Mouse (Mus musculus) embryonic facial prominence, embryonic 11.5 days (tissue): ENCODE results near the gene S100a2. TPM values are rescaled to one million over a fixed set of nuclear protein-coding genes. Genes with fewer than 3 reads are reported as not detected.

ENCODE experiments used
- ATAC-seq: fragments of 200-750 bp; cut with Nextera tagmentation; replicated peaks from 2 replicates; pipeline ENCODE4 v1.8.0; 2017; ENCODE audit warnings: low read depth; ENCODE audit not compliant: insufficient number of reproducible peaks, low FRiP score, low TSS enrichment
- DNase-seq: peaks from one replicate; pipeline ENCODE4 v3.0.0-alpha.2; 2015; ENCODE audit warnings: low spot score
- H3K27ac ChIP-seq: fragments of 300-500 bp; sonication (generic); replicated peaks from 2 replicates; pipeline ENCODE4 v1.5.1; 2014; ENCODE audit warnings: mild to moderate bottlenecking, low read depth, low read length, control low read depth
- H3K27me3 ChIP-seq: fragments of 300-500 bp; sonication (generic); 2 replicates; pipeline ENCODE4 v1.6.1; 2014; ENCODE audit warnings: mild to moderate bottlenecking, low read length, moderate library complexity, mixed read lengths; ENCODE audit not compliant: control insufficient read depth, insufficient read depth
- H3K36me3 ChIP-seq: fragments of 300-500 bp; sonication (generic); replicated peaks from 2 replicates; pipeline ENCODE4 v1.6.1; 2014; ENCODE audit warnings: low read depth, mild to moderate bottlenecking, low read length, moderate library complexity, mixed read lengths; ENCODE audit not compliant: control insufficient read depth, insufficient read depth
- H3K4me1 ChIP-seq: fragments of 300-500 bp; sonication (generic); 2 replicates; pipeline ENCODE4 v1.6.1; 2014; ENCODE audit warnings: low read length, mixed read lengths; ENCODE audit not compliant: control insufficient read depth, insufficient read depth
- H3K4me2 ChIP-seq: fragments of 300-500 bp; sonication (generic); 2 replicates; pipeline ENCODE4 v1.6.1; 2014; ENCODE audit warnings: low read depth, mild to moderate bottlenecking, control low read depth, low read length, moderate library complexity
- H3K4me3 ChIP-seq: fragments of 300-500 bp; sonication (generic); 2 replicates; pipeline ENCODE4 v1.5.1; 2014; ENCODE audit warnings: low read depth, low read length, control low read depth
- H3K9ac ChIP-seq: fragments of 300-500 bp; sonication (generic); replicated peaks from 2 replicates; pipeline ENCODE4 v1.6.1; 2014; ENCODE audit warnings: mild to moderate bottlenecking, control low read depth, low read length
- H3K9me3 ChIP-seq: fragments of 300-500 bp; sonication (generic); replicated peaks from 2 replicates; pipeline ENCODE4 v1.6.1; 2016; ENCODE audit warnings: mild to moderate bottlenecking, low read length, inconsistent platforms, mixed read lengths; ENCODE audit not compliant: control insufficient read depth
- WGBS: fragments of 180-500 bp; shearing (Covaris S2); extraction: QIAGEN DNeasy Blood & Tissue Kit; methylation state at CpG from one replicate; pipeline ENCODE4 v1.1.7; 2014; 5-methylcytosine and 5-hydroxymethylcytosine counted together
- polyA plus RNA-seq: library from polyadenylated mRNA; unstranded; fragments of >200 nt; fragmentation: Nextera tagmentation; extraction: Ambion mirVana; gene quantifications from 2 replicates; pipeline ENCODE4 v1.2.1, GENCODE M21; 2014

S100a2 gene
- polyA plus RNA-seq, 1 experiment from 2014 or later, result not detected

DNA sequence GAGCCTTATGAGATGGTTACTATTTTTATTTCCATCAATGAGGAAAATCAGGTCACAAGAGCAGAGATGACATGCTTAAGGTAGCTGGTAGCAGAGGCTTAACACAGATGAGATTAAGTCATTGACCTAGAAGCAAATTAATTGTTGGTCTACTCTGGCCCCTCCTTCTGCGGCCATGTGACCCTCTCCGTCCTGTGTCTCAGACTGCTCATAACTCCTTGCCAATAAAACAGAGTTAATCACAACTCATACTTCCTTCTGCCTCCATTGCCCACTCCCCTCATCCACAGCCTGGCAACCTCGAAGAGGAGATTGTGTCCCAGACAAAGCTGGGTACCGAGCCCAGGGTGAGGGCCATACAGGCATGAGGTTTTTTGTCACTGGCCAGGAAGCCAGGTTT is 8.2 kb downstream of the S100a2 start:
- no peak overlapping the region for H3K27ac ChIP-seq
- H3K9me3 ChIP-seq, result no peaks in the 10 kb centered on the region; the same call in 1 of the 2 replicates
- DNase-seq (no peak), ATAC-seq (no peak)
- no peak overlapping the region for H3K4me2 ChIP-seq
- H3K36me3 ChIP-seq, result no peaks in the 10 kb centered on the region
- 83% methylated on average over 4 of the region's 4 CpGs for WGBS
- H3K4me3 ChIP-seq, result no peak overlapping the region
- H3K27me3 ChIP-seq, result no peaks in the 10 kb centered on the region
- H3K9ac ChIP-seq, result no peak overlapping the region
- no peaks in the 10 kb centered on the region for H3K4me1 ChIP-seq

- ATAC-seq (no peak), DNase-seq (no peak)
- Histone ChIP-seq H3K27me3 (no peaks in the 10 kb centered on the region), H3K9me3 (no peaks in the 10 kb centered on the region; the same call in 1 of the 2 replicates), H3K36me3 (no peaks in the 10 kb centered on the region), H3K9ac (no peak overlapping the region), H3K4me1 (no peaks in the 10 kb centered on the region; the same call in 1 of the 2 replicates), H3K27ac (no peak overlapping the region), H3K4me3 (no peak overlapping the region), H3K4me2 (no peak overlapping the region)
- 93% methylated on average over 3 of the region's 3 CpGs for WGBS
Measured at GRCm38 (mm10) chr3:90599401-90599800, 9.4 kb downstream of the S100a2 start.

- no peak overlapping the region for H3K27ac ChIP-seq
Measured at GRCm38 (mm10) chr3:90600036-90600435, 10.0 kb downstream of the S100a2 start.

GRCm38 (mm10) chr3:90600458-90601195 is 10.6 kb downstream of the S100a2 start:
- H3K36me3 ChIP-seq, result no peaks in the 10 kb centered on the region
- DNase-seq, result no peak

More at GRCm38 (mm10) chr3:90600036-90600435, 10.0 kb downstream of the S100a2 start:
- 79% methylated on average over 6 of the region's 6 CpGs for WGBS
- H3K36me3 ChIP-seq, result no peaks in the 10 kb centered on the region
- ATAC-seq (no peak), DNase-seq (no peak)
- no peak overlapping the region for H3K4me2 ChIP-seq
- no peaks in the 10 kb centered on the region; the same call in 1 of the 2 replicates for H3K9me3 ChIP-seq
- no peaks in the 10 kb centered on the region for H3K27me3 ChIP-seq
- H3K4me1 ChIP-seq, result no peaks in the 10 kb centered on the region; the same call in 1 of the 2 replicates
- H3K9ac ChIP-seq, result no peak overlapping the region
- no peak overlapping the region for H3K4me3 ChIP-seq

DNA sequence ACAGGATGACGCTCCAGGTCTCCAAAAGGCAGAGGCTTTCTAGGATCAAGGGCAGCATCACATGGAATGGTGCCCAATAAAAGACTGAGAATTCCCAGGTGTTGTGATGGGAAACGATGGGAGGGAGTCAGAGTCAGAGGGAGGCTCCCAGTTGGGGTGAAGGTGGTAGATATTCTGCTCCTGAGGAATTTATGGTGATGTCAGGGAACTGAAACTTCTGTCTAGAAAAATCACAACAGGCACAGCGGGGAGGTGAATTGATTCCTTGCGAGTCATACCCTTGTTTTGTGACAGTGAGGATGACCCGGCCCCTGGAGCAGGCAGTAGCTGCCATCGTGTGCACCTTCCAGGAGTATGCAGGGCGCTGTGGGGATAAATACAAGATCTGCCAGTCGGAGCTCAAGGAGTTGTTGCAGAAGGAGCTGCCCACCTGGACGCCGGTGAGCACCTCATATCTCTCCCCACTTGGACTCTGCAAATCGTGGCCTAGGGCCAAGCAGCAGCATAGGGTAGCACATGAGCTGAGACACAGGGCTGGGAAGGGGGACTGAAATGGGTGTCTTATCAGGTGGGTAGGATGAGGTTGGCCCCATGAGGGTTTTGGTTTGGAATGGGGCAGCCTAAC is 11.6 kb downstream of the S100a2 start, which contains the start of gene Gm42674:
Gene Gm42674 (plus strand): TSS at position 419 of the 625 bp plus-strand sequence.
- H3K36me3 ChIP-seq, result no peaks in the 10 kb centered on the region
- H3K4me3 ChIP-seq, result no peak within 1 kb of the TSS
- H3K4me2 ChIP-seq, result no peak within 1 kb of the TSS
- H3K9me3 ChIP-seq, result no peaks in the 10 kb centered on the region
- WGBS, result 84% methylated on average over 11 of the region's 11 CpGs
- H3K27ac ChIP-seq, result no peak within 1 kb of the TSS
- H3K9ac ChIP-seq, result no peak within 1 kb of the TSS
- no peak for DNase-seq
- H3K4me1 ChIP-seq, result no peaks in the 10 kb centered on the region; the same call in 1 of the 2 replicates
- H3K27me3 ChIP-seq, result no peaks in the 10 kb centered on the region
- no peak for ATAC-seq

More at GRCm38 (mm10) chr3:90600458-90601195, 10.6 kb downstream of the S100a2 start:
- Histone ChIP-seq H3K9ac (no peak overlapping the region), H3K4me1 (no peaks in the 10 kb centered on the region; the same call in 1 of the 2 replicates), H3K4me3 (no peak overlapping the region), H3K9me3 (no peaks in the 10 kb centered on the region), H3K27me3 (no peaks in the 10 kb centered on the region), H3K27ac (no peak overlapping the region), H3K4me2 (no peak overlapping the region)
- WGBS, result 76% methylated on average over 8 of the region's 8 CpGs
- no peak for ATAC-seq

DNA sequence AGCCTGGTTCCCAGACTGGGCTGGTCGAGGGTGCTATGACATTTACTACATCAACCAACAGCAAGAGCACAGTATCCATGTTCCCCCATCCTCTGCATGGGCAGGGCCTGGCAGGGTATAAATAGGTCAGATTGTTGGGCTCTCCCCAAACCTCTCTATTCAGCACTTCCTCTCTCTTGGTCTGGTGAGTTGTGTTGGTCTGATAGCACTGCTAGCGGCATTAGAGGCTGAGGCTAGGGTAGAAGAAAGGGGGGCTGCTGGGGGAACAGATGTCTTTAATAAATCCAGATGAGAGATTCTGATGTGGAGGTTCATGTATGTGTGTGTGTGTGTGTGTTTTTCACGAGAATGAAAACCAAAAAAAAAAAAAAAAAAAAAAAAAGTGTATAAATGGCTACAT is 13.6 kb downstream of the S100a2 start, which contains the start of gene S100a4:
Gene S100a4 (plus strand): TSS at position 149 of the 400 bp plus-strand sequence.
- no peak within 1 kb of the TSS for H3K4me2 ChIP-seq
- DNase-seq, result peak; percentile 68

DNA sequence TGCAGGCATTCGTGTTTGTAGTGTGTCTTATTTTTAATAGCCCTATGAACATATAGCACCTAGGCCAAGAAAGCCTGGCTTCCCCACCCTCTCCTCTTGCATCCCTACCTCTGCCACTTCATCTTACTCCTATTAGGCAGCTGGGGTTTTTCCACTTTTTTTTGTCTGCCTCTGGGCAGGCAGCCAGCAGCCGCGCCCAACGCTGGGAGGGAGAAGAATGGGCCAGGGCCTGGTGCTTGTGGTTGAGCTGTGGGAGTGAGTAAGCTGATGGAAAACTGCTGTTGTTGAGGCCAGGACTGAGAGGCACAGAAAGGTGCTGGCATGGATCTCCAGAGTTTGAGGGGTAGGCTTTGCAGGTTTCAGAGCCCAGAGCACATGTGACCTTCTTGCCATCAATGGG is 14.4 kb downstream of the S100a2 start:
- Histone ChIP-seq H3K9ac (no peak overlapping the region), H3K4me1 (no peaks in the 10 kb centered on the region; the same call in 1 of the 2 replicates), H3K27me3 (no peaks in the 10 kb centered on the region), H3K4me3 (no peak overlapping the region), H3K27ac (peak overlapping the region; percentile 56; the same call in 1 of the 2 replicates), H3K9me3 (no peaks in the 10 kb centered on the region), H3K4me2 (no peak overlapping the region), H3K36me3 (no peaks in the 10 kb centered on the region)
- ATAC-seq (no peak), DNase-seq (peak; percentile 42)
- WGBS, result 59% methylated on average over 4 of the region's 4 CpGs

More for the DNA sequence above, 13.6 kb downstream of the S100a2 start, which contains the start of gene S100a4:
- Histone ChIP-seq H3K27ac (peak within 1 kb of the TSS; percentile 56), H3K9ac (no peak within 1 kb of the TSS), H3K27me3 (no peaks in the 10 kb centered on the region), H3K36me3 (no peaks in the 10 kb centered on the region), H3K9me3 (no peaks in the 10 kb centered on the region), H3K4me1 (no peaks in the 10 kb centered on the region; the same call in 1 of the 2 replicates), H3K4me3 (no peak within 1 kb of the TSS)
- WGBS, result 44% methylated on average over 3 of the region's 3 CpGs
- 0 out of 2 replicates have a peak, but pooled peaks have one; percentile 47 for ATAC-seq
